Mouse (Mus musculus) lung, postnatal 0 days (tissue): ENCODE measurements at regions not wholly inside any gene's neighbourhood (a gene's known extent, or its start where the extent isn't known, plus 50 kb on each side); places are given as distances from the start of the nearest gene placed in this dataset.

Experiments used
- ATAC-seq: fragments of 200-750 bp; cut with Nextera tagmentation; 2 replicates; pipeline ENCODE4 v1.8.0; 2017; ENCODE audit warnings: moderate library complexity
- DNase-seq: peaks from one replicate; pipeline ENCODE4 v3.0.0-alpha.2; 2016; ENCODE audit warnings: low spot score
- H3K27ac ChIP-seq: fragments of 300-500 bp; sonication (generic); 2 replicates; pipeline ENCODE4 v1.5.1; 2014; ENCODE audit warnings: antibody characterized with exemption, mild to moderate bottlenecking, low read length, mixed read lengths
- H3K27me3 ChIP-seq: fragments of 300-500 bp; sonication (generic); replicated peaks from 2 replicates; pipeline ENCODE4 v1.6.1; 2014; ENCODE audit warnings: low read length, mixed read lengths; ENCODE audit not compliant: insufficient read depth
- H3K36me3 ChIP-seq: fragments of 300-500 bp; sonication (generic); 2 replicates; pipeline ENCODE4 v1.6.1; 2014; ENCODE audit warnings: low read length, mixed read lengths; ENCODE audit not compliant: insufficient read depth
- H3K4me1 ChIP-seq: fragments of 300-500 bp; sonication (generic); 2 replicates; pipeline ENCODE4 v1.6.1; 2014; ENCODE audit warnings: antibody characterized with exemption, low read depth, low read length, mixed read lengths; ENCODE audit not compliant: insufficient read depth
- H3K4me2 ChIP-seq: fragments of 300-500 bp; sonication (generic); replicated peaks from 2 replicates; pipeline ENCODE4 v1.6.1; 2014; ENCODE audit warnings: low read depth, mild to moderate bottlenecking, low read length, moderate library complexity, mixed read lengths
- H3K4me3 ChIP-seq: fragments of 300-500 bp; sonication (generic); 2 replicates; pipeline ENCODE4 v1.5.1; 2014; ENCODE audit warnings: low read depth, low read length
- H3K9ac ChIP-seq: fragments of 300-500 bp; sonication (generic); replicated peaks from 2 replicates; pipeline ENCODE4 v1.6.1; 2014; ENCODE audit warnings: low read depth, mild to moderate bottlenecking
- H3K9me3 ChIP-seq: fragments of 300-500 bp; sonication (generic); 2 replicates; pipeline ENCODE4 v1.6.1; 2016; ENCODE audit warnings: low read length, mixed read lengths
- CTCF ChIP-seq: IDR thresholded peaks from 2 replicates; pipeline ENCODE4 v1.5.1; 2016; ENCODE audit warnings: antibody characterized with exemption, mild to moderate bottlenecking
- EP300 ChIP-seq: IDR thresholded peaks from 2 replicates; pipeline ENCODE4 v1.6.1; 2016; ENCODE audit warnings: antibody characterized with exemption, mild to moderate bottlenecking, control low read depth
- WGBS: fragments of 180-500 bp; shearing (Covaris S2); extraction: QIAGEN DNeasy Blood & Tissue Kit; methylation state at CpG from one replicate; pipeline ENCODE4 v1.1.7; 2014; 5-methylcytosine and 5-hydroxymethylcytosine counted together

- 80% methylated on average over 1 of the region's 1 CpGs for WGBS
- Histone ChIP-seq H3K4me2 (no peak overlapping the region), H3K27ac (no peak overlapping the region), H3K36me3 (no peaks in the 10 kb centered on the region), H3K9me3 (no peaks in the 10 kb centered on the region), H3K9ac (no peak overlapping the region), H3K4me1 (no peaks in the 10 kb centered on the region), H3K27me3 (no peaks in the 10 kb centered on the region), H3K4me3 (no peak overlapping the region)
- no peak for DNase-seq
- ATAC-seq, result no peak
- TF ChIP-seq EP300, result no peak
- TF ChIP-seq CTCF, result no peak
These were observed 447.8 kb upstream of the Cited2 start for GRCm38 (mm10) chr10:17275214-17275613.

- TF ChIP-seq EP300 (no peak), CTCF (no peak)
- no peaks in the 10 kb centered on the region for H3K36me3 ChIP-seq
- no peak overlapping the region for H3K4me2 ChIP-seq
- no peaks in the 10 kb centered on the region for H3K27me3 ChIP-seq
- ATAC-seq, result no peak
- no peaks in the 10 kb centered on the region for H3K4me1 ChIP-seq
- no peak overlapping the region for H3K4me3 ChIP-seq
- DNase-seq, result no peak
- no peaks in the 10 kb centered on the region for H3K9me3 ChIP-seq
- H3K27ac ChIP-seq, result no peak overlapping the region
- H3K9ac ChIP-seq, result no peak overlapping the region
These were observed 445.1 kb upstream of the Cited2 start for GRCm38 (mm10) chr10:17277911-17278310.

DNA sequence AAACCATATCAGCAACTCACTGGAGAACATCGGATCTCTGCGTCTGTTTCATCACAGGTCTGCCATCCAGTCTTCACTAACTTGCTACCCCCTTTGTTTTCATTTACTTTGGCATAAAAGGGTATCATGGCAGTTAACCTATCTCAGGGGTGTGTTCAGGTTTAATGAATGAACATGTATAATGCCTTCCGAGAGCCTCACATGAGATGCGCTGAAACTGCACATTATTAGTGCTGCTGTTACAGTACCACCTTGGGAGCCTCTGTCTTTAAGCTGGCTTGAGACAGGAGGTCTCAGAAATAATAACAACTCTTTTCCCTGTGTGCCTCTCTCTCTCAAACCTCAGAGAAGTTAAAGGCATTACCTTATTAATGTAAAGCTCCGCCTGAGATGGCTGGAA lies 438.2 kb upstream of the Cited2 start:
- H3K27ac ChIP-seq, result no peak overlapping the region
- no peak overlapping the region for H3K4me2 ChIP-seq
- DNase-seq (no peak), ATAC-seq (no peak)
- H3K9me3 ChIP-seq, result no peaks in the 10 kb centered on the region
- no peaks in the 10 kb centered on the region for H3K36me3 ChIP-seq
- no peak overlapping the region for H3K4me3 ChIP-seq
- no peaks in the 10 kb centered on the region for H3K4me1 ChIP-seq
- H3K9ac ChIP-seq, result no peak overlapping the region
- 92% methylated on average over 5 of the region's 5 CpGs for WGBS
- H3K27me3 ChIP-seq, result no peaks in the 10 kb centered on the region
- no peak for TF ChIP-seq CTCF
- TF ChIP-seq EP300, result no peak

- WGBS, result 78% methylated on average over 2 of the region's 2 CpGs
- Histone ChIP-seq H3K36me3 (no peaks in the 10 kb centered on the region), H3K9ac (no peak overlapping the region), H3K4me3 (no peak overlapping the region), H3K9me3 (no peaks in the 10 kb centered on the region), H3K4me2 (no peak overlapping the region), H3K27me3 (no peaks in the 10 kb centered on the region), H3K27ac (no peak overlapping the region), H3K4me1 (no peaks in the 10 kb centered on the region)
- DNase-seq (no peak), ATAC-seq (no peak)
- TF ChIP-seq EP300 (no peak), CTCF (no peak)
These were observed 435.9 kb upstream of the Cited2 start for GRCm38 (mm10) chr10:17287141-17287540.

DNA sequence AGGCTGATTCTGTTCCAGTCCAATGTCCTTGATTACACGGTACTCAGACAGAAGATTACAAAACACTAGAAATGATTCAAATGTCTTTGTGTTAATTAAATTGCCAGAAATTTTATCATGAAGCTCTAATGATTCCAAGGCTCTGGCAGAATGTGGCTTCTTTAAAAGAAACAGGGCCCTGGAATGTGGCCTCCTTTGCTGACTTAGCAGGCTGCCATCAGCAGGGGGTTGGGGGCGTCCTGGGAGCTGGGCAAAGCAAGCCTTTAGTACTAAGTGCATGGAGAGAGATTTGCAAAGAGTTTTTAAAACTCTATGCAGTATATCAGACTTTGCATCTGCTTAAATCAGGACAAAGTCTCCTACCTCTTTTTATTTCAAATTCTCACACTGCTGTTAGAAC lies 434.8 kb upstream of the Cited2 start:
- Histone ChIP-seq H3K36me3 (no peaks in the 10 kb centered on the region), H3K9me3 (no peaks in the 10 kb centered on the region), H3K27ac (no peak overlapping the region), H3K4me2 (no peak overlapping the region), H3K27me3 (no peaks in the 10 kb centered on the region), H3K4me1 (no peaks in the 10 kb centered on the region; the same call in 1 of the 2 replicates), H3K9ac (no peak overlapping the region), H3K4me3 (no peak overlapping the region)
- DNase-seq, result no peak
- no peak for TF ChIP-seq EP300
- no peak for TF ChIP-seq CTCF
- ATAC-seq, result no peak
- 46% methylated on average over 2 of the region's 2 CpGs for WGBS

DNA sequence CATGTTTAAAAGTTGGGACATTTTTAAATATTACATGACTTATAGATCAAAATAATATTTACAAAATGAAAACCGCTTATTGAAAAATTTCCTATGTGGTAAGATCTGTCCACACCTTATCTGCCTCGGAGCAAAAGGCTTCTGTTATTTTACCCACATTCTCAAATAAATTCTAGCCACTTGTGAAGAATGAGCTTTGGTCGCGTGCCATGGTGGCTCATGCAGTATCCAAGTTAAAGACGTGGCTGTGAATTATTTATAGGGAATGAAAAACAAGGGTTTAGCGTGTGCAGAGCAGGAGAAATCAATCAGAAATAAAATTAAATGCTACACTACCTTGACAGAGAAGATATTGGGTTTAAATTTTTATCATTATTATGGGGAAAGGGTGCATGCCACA lies 430.7 kb upstream of the Cited2 start:
- Histone ChIP-seq H3K9me3 (no peaks in the 10 kb centered on the region), H3K36me3 (no peaks in the 10 kb centered on the region), H3K27me3 (no peaks in the 10 kb centered on the region), H3K9ac (no peak overlapping the region), H3K4me1 (no peaks in the 10 kb centered on the region; the same call in 1 of the 2 replicates), H3K27ac (no peak overlapping the region), H3K4me2 (no peak overlapping the region), H3K4me3 (no peak overlapping the region)
- WGBS, result 41% methylated on average over 6 of the region's 6 CpGs
- TF ChIP-seq CTCF (no peak), EP300 (no peak)
- ATAC-seq (no peak), DNase-seq (no peak)

- TF ChIP-seq EP300, result no peak
- no peak for TF ChIP-seq CTCF
- ATAC-seq, result no peak
These were observed 428.6 kb upstream of the Cited2 start for GRCm38 (mm10) chr10:17294440-17294839.

More at GRCm38 (mm10) chr10:17294440-17294839, 428.6 kb upstream of the Cited2 start:
- Histone ChIP-seq H3K36me3 (no peaks in the 10 kb centered on the region), H3K4me3 (no peak overlapping the region), H3K4me2 (no peak overlapping the region), H3K9me3 (no peaks in the 10 kb centered on the region), H3K27me3 (no peaks in the 10 kb centered on the region), H3K4me1 (no peaks in the 10 kb centered on the region; the same call in 1 of the 2 replicates), H3K9ac (no peak overlapping the region), H3K27ac (no peak overlapping the region)
- WGBS, result 87% methylated on average over 3 of the region's 3 CpGs
- no peak for DNase-seq
